ENCODE assay signal across 9 mouse cellular contexts in the genomic region with DNA sequence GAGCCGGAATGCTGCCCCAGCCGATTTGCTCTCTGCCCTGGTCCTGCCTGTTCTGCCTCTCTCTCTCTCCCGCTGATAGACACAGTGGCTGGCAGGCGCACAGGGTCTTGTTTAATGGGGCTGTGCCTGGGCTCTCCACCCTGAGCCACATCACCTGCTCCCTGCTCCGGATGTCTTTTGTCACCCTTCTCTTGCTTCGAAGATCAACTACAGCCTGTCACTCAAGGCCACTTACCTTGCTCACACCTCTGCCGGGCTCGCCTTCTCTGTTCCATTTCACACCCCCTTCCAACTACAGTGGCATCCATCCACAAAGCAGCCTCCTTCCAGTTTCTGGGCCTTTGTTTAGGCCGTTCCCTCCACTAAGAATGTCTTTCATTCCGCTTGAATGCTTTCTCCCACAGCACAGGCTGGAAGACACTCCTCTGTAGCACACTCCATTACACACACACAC. TPM values are rescaled to one million over a fixed set of nuclear protein-coding genes. Genes with fewer than 3 reads are reported as not detected.
DNase-seq lines count a peak whose midpoint lies in the region; ATAC-seq lines count a peak whose summit lies in the region.
"Had no signal": no experiment of that assay in that cellular context is flagged by ENCODE, and none has a peak within 500 bp of the region (broad histone marks: within the 10 kb centered on the region; RNA-seq: fewer than 3 reads in every experiment).

No protein-coding gene starts in this region.

- ATAC-seq in heart, embryonic 11.5 days (replicated peaks; ENCODE audit: insufficient number of reproducible peaks, low FRiP score, low TSS enrichment) = no peak
- ATAC-seq in midbrain, embryonic 15.5 days (replicated peaks) = no peak

- WGBS in heart, embryonic 11.5 days (ENCODE audit: insufficient replicate concordance) = 31% methylated on average over 9 of the region's 10 CpGs
- WGBS in hindbrain, embryonic 10.5 days = 12% methylated on average over 10 of the region's 10 CpGs
- WGBS in midbrain, embryonic 15.5 days = 9% methylated on average over 10 of the region's 10 CpGs

- no peak overlapping the region for H3K27ac ChIP-seq in heart, embryonic 11.5 days (ENCODE audit: low read depth, low read length)
- peak overlapping the region; percentile 89 for H3K27ac ChIP-seq in hindbrain, embryonic 10.5 days
- H3K27ac ChIP-seq in midbrain, embryonic 15.5 days = peak overlapping the region; percentile 74

- no peak overlapping the region for H3K4me2 ChIP-seq in heart, embryonic 11.5 days
- H3K4me2 ChIP-seq in midbrain, embryonic 15.5 days = no peak overlapping the region

- intact Hi-C loops in heart, postnatal 10 days (cut with DNase I) = no loop called here

- H3K4me3 ChIP-seq in heart, embryonic 11.5 days (ENCODE audit: low read depth, low read length) = no peak overlapping the region
- H3K4me3 ChIP-seq in hindbrain, embryonic 10.5 days = peak overlapping the region; percentile 21
- H3K4me3 ChIP-seq in midbrain, embryonic 15.5 days = no peak overlapping the region

- H3K4me1 ChIP-seq in heart, embryonic 11.5 days (ENCODE audit: control insufficient read depth, insufficient read depth, low read length) = peaks cover 16% of the 10 kb centered on the region; the same call in 1 of the 2 replicates
- H3K4me1 ChIP-seq in hindbrain, embryonic 10.5 days (replicated peaks) = peaks cover 85% of the 10 kb centered on the region
- peaks cover 76% of the 10 kb centered on the region for H3K4me1 ChIP-seq in midbrain, embryonic 15.5 days

- no peaks in the 10 kb centered on the region for H3K36me3 ChIP-seq in heart, embryonic 11.5 days (ENCODE audit: control insufficient read depth, insufficient read depth, low read length)
- H3K36me3 ChIP-seq in hindbrain, embryonic 10.5 days = peaks cover 24% of the 10 kb centered on the region
- no peaks in the 10 kb centered on the region for H3K36me3 ChIP-seq in midbrain, embryonic 15.5 days (replicated peaks)

- peaks cover 10% of the 10 kb centered on the region; the same call in 1 of the 2 replicates for H3K27me3 ChIP-seq in heart, embryonic 11.5 days (ENCODE audit: control insufficient read depth, insufficient read depth, low read length)
- no peaks in the 10 kb centered on the region for H3K27me3 ChIP-seq in hindbrain, embryonic 10.5 days (ENCODE audit: insufficient read depth, poor library complexity, severe bottlenecking)
- H3K27me3 ChIP-seq in midbrain, embryonic 15.5 days (replicated peaks) = no peaks in the 10 kb centered on the region

- DNase-seq in heart, postnatal 10 days = no peak
- peak; percentile 66 for DNase-seq in embryo, embryonic 10.5 days (ENCODE audit: low spot score)
- DNase-seq in hindbrain, embryonic 10.5 days (ENCODE audit: low spot score) = peak; percentile 56
- DNase-seq in left cerebral cortex, adult 11 months (ENCODE audit: low spot score) = no peak
- no peak for DNase-seq in MN1 (ENCODE audit: low spot score)
- DNase-seq in right cerebral cortex, postnatal 10 days (ENCODE audit: low spot score in 2 of 2) = no peak
- DNase-seq: adrenal gland, postnatal 25 days had no signal

- 0 out of 2 replicates have a peak overlapping the region, but pooled peaks have one; percentile 22 for H3K9ac ChIP-seq in heart, embryonic 11.5 days (ENCODE audit: low read depth, low read length)
- no peak overlapping the region for H3K9ac ChIP-seq in midbrain, embryonic 15.5 days

- no peaks in the 10 kb centered on the region for H3K9me3 ChIP-seq in heart, embryonic 11.5 days (replicated peaks; ENCODE audit: control insufficient read depth, low read length)
- H3K9me3 ChIP-seq in hindbrain, embryonic 10.5 days = no peaks in the 10 kb centered on the region
- H3K9me3 ChIP-seq in midbrain, embryonic 15.5 days = no peaks in the 10 kb centered on the region

RNA-seq across cellular contexts. Expression of a gene that starts 15.7 kb away (rescaled TPM):
- 2.5 and 2.7 TPM in 2 replicates for polyA plus RNA-seq in heart, embryonic 11.5 days (2014; fragmentation: Nextera tagmentation; extraction: Ambion mirVana)
- total RNA-seq in heart, postnatal 10 days (2021) = 1 to 10 TPM; 1.3 to 1.4 TPM
- 13.4 and 21.5 TPM in 2 replicates for polyA plus RNA-seq in hindbrain, embryonic 10.5 days (2016; fragmentation: Nextera tagmentation; extraction: Ambion mirVana)
- 31.0 and 31.7 TPM in 2 replicates for polyA plus RNA-seq in midbrain, embryonic 15.5 days (2015; fragmentation: Nextera tagmentation; extraction: Ambion mirVana)

Comparison
In these comparisons a context has a peak if more than half of its experiments do, and no peak if none do; other contexts are left out.
1. DNase-seq: peak in embryo, embryonic 10.5 days (single experiment) and hindbrain, embryonic 10.5 days (single experiment); none in heart, postnatal 10 days (0 of 2), left cerebral cortex, adult 11 months (single experiment), MN1 (single experiment) and right cerebral cortex, postnatal 10 days (0 of 2).